Comparison of ENCODE assay signal across 21 mouse cellular contexts in the genomic region with DNA sequence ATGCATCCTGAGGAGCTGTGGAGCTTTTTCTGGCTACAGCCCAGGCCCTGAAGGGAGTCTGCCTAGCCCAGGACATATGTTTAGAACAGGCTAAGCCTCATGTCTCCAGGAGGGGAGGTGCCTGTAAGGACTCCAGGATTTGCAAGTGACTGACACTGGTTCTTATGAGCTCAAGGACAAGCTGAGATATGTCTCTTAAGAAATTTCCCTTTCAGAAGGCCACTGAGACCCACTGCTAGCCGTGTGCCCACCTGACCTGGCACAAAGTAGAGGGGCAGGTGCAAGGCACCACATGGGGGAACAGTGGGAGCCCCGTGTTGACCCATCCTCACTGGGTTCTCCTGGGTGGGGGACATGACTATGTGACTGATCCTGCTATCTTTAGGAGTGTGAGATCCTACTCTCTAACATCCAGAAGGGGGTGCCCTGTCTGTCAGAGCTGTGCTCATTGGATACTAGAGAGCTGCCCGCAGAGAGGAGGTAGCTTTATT.
DNase-seq lines count a peak whose midpoint lies in the region; TF ChIP-seq lines count a peak whose summit lies in the region.
"Had no signal": no experiment of that assay in that cellular context is flagged by ENCODE, and none has a peak within 500 bp of the region (broad histone marks: within the 10 kb centered on the region; RNA-seq: fewer than 3 reads in every experiment).

No protein-coding gene starts in this region.

- peak; percentile 44 for TF ChIP-seq CTCF in layer of hippocampus, adult 2 months (conservative IDR thresholded peaks at IDR 0.05)
- TF ChIP-seq CTCF in cerebellum, adult 2 months (IDR thresholded peaks at IDR 0.05; ENCODE audit: borderline replicate concordance, insufficient read depth, low read depth, low read length): peak; percentile 39; the same call in 1 of the 2 replicates

- no peak overlapping the region for H3K4me3 ChIP-seq in layer of hippocampus, adult 2 months
- no peak overlapping the region for H3K4me3 ChIP-seq in cerebellum, adult 2 months (replicated peaks; ENCODE audit: insufficient read depth, low read depth, low read length)
- H3K4me3 ChIP-seq: forebrain, embryonic 12.5 days; left cerebral cortex, adult 2 months; limb, embryonic 12.5 days; lung, embryonic 15.5 days; neural tube, embryonic 13.5 days; stomach, embryonic 15.5 days had no signal

- peaks cover 53% of the 10 kb centered on the region for H3K4me1 ChIP-seq in cerebellum, adult 2 months (ENCODE audit: control insufficient read depth, insufficient read depth, low read length)
- H3K4me1 ChIP-seq: forebrain, embryonic 12.5 days; lung, embryonic 15.5 days; neural tube, embryonic 13.5 days; stomach, embryonic 15.5 days had no signal

- WGBS in cerebellum, adult 2 months: 6% methylated on average over 3 of the region's 3 CpGs

- H3K27ac ChIP-seq in layer of hippocampus, adult 2 months: no peak overlapping the region
- H3K27ac ChIP-seq in cerebellum, adult 2 months (ENCODE audit: insufficient read depth, low read length): peak overlapping the region; percentile 35
- H3K27ac ChIP-seq: forebrain, embryonic 12.5 days; hindbrain, embryonic 14.5 days; left cerebral cortex, adult 2 months; limb, embryonic 12.5 days; lung, embryonic 15.5 days; neural tube, embryonic 13.5 days; stomach, embryonic 15.5 days had no signal

- H3K27me3 ChIP-seq in cerebellum, adult 2 months (ENCODE audit: control insufficient read depth, insufficient read depth, low read length): no peaks in the 10 kb centered on the region
- H3K27me3 ChIP-seq: lung, embryonic 15.5 days; stomach, embryonic 15.5 days had no signal

- no peak for DNase-seq in layer of hippocampus, adult 2 months (ENCODE audit: low spot score in 2 of 2)
- no peak for DNase-seq in layer of hippocampus, adult 11-12 months (ENCODE audit: low spot score)
- DNase-seq in cerebellum, adult 2 months: peak; percentile 57 to 71
- peak; percentile 66 to 71 for DNase-seq in cerebellum, postnatal 10 days
- DNase-seq in right cerebral cortex, postnatal 4 days: no peak
- no peak for DNase-seq in retina, postnatal 1 day
- DNase-seq: adrenal gland, adult 8-10 months; B cell, adult 2 months; forebrain, postnatal 0 days; gastrocnemius, postnatal 25 days; heart, adult 18-20 months; heart, postnatal 4 days; kidney, adult 11 months; kidney, postnatal 14 days had no signal

- TF ChIP-seq POLR2A in cerebellum, adult 2 months (IDR thresholded peaks at IDR 0.05; ENCODE audit: borderline replicate concordance, insufficient read depth, low read length): no peak

Comparison
In these comparisons a context has a peak if more than half of its experiments do, and no peak if none do; other contexts are left out.
1. DNase-seq: peak in cerebellum, adult 2 months (2 of 2) and cerebellum, postnatal 10 days (2 of 2); none in layer of hippocampus, adult 2 months (0 of 2), layer of hippocampus, adult 11-12 months (single experiment), right cerebral cortex, postnatal 4 days (single experiment) and retina, postnatal 1 day (single experiment).